Mouse (Mus musculus) T-helper 1 cell (primary cell): Measurements from ENCODE around the gene Ehd3.

ENCODE experiments used
- in situ Hi-C: fragments of 300-600 bp; cut with MboI, MseI; formaldehyde crosslinking; loops from one replicate; pipeline ENCODE4 v1.15.1; 2025; ENCODE audit warnings: high pct_unique_total_duplicates

Gene Ehd3

GRCm38 (mm10) chr17:73803521-73804184 is at the start of gene Ehd3:
TSS of gene Ehd3 (plus strand) at chr17:73804134.
- in situ Hi-C loops = no loop called here

GRCm38 (mm10) chr17:73770964-73771363 is 33.0 kb upstream of the Ehd3 start:
- in situ Hi-C loops = no loop called here

GRCm38 (mm10) chr17:73786642-73787311 is 17.2 kb upstream of the Ehd3 start:
- in situ Hi-C loops = no loop called here

- in situ Hi-C loops = no loop called here
These were observed 13.5 kb upstream of the Ehd3 start for GRCm38 (mm10) chr17:73790284-73791020.

- in situ Hi-C loops = no loop called here
These were observed 7.1 kb upstream of the Ehd3 start for GRCm38 (mm10) chr17:73796789-73797188.

- in situ Hi-C loops = no loop called here
These were observed 6.2 kb upstream of the Ehd3 start for GRCm38 (mm10) chr17:73797706-73798105.

GRCm38 (mm10) chr17:73804592-73805271 is 798 bp downstream of the Ehd3 start:
- in situ Hi-C loops = no loop called here

GRCm38 (mm10) chr17:73806331-73806730 is 2.4 kb downstream of the Ehd3 start:
- in situ Hi-C loops = no loop called here

- in situ Hi-C loops = no loop called here
These were observed 3.3 kb downstream of the Ehd3 start for GRCm38 (mm10) chr17:73807211-73807610.

- in situ Hi-C loops = no loop called here
These were observed 4.5 kb downstream of the Ehd3 start for GRCm38 (mm10) chr17:73808431-73808830.

GRCm38 (mm10) chr17:73810801-73811200 is 6.9 kb downstream of the Ehd3 start:
- in situ Hi-C loops = no loop called here

- in situ Hi-C loops = no loop called here
These were observed 7.6 kb downstream of the Ehd3 start for GRCm38 (mm10) chr17:73811566-73811965.

- in situ Hi-C loops = no loop called here
These were observed 9.2 kb downstream of the Ehd3 start for GRCm38 (mm10) chr17:73813031-73813660.

GRCm38 (mm10) chr17:73814500-73815190 is 10.7 kb downstream of the Ehd3 start:
- in situ Hi-C loops = no loop called here

- in situ Hi-C loops = no loop called here
These were observed 13.9 kb downstream of the Ehd3 start for GRCm38 (mm10) chr17:73817697-73818380.

- in situ Hi-C loops = no loop called here
These were observed 15.0 kb downstream of the Ehd3 start for GRCm38 (mm10) chr17:73818936-73819335.

GRCm38 (mm10) chr17:73820726-73821125 is 16.8 kb downstream of the Ehd3 start:
- in situ Hi-C loops = loop anchor here (5.0 kb wide), 1 partner anchor 47 kb away; no protein-coding TSS in a partner anchor

GRCm38 (mm10) chr17:73822255-73822654 is 18.3 kb downstream of the Ehd3 start:
- in situ Hi-C loops = loop anchor here (5.0 kb wide), 1 partner anchor 45 kb away; no protein-coding TSS in a partner anchor

GRCm38 (mm10) chr17:73823121-73824021 is 19.4 kb downstream of the Ehd3 start:
- in situ Hi-C loops = loop anchor here (5.0 kb wide), 1 partner anchor 44 kb away; no protein-coding TSS in a partner anchor
